Mouse (Mus musculus): ENCODE results near the gene Gm49387.

DNA sequence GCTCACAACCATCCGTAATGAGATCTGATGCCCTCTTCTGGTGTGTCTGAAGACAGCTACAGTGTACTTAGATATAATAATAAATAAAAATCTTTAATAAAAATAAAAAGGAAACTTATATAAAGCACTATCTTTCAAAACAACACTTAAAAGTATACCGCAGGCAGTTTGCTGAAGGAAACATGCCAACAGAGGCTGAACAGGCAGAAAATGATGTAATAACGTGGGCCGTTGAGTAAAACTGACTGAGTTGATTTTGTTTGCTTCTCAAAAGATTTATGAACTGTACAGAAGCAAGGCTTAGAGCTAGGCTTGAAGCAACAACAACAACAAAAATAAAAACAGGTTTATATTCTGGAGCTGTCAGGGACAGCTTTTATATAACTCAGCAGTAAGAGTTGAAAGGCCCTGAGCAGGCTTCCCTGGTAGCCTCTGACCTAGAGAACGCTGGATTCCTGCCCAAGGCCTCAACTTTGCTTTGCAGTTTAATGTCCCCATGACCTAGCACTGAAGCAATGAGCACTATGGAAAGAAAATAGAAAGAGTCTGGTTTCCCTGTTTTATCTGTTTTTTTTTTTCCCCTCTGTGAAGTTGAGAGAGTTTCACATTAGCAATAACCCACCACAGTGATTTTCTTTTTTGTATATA lies 3.6 kb upstream of the Gm49387 start:
- no peak for TF ChIP-seq POLR2A (IDR thresholded peaks at IDR 0.05; ENCODE audit: borderline replicate concordance, extremely low read depth, insufficient read depth, insufficient read length, poor library complexity, severe bottlenecking)
- no peak for TF ChIP-seq CTCF (IDR thresholded peaks at IDR 0.05; ENCODE audit: borderline replicate concordance, extremely low read depth, insufficient read depth, insufficient read length)
